Mouse (Mus musculus) ES-Bruce4 (cell line): ENCODE measurements around the gene Ksr2.

Source experiments
- CTCF ChIP-seq: IDR thresholded peaks from one replicate; pipeline ENCODE4 v1.8.1; 2011; ENCODE audit warnings: low read depth, low read length
- EP300 ChIP-seq: IDR thresholded peaks from 2 replicates; pipeline ENCODE4 v1.6.1; 2011; ENCODE audit warnings: low read depth, low read length; ENCODE audit not compliant: insufficient read depth
- POLR2A ChIP-seq: IDR thresholded peaks from one replicate; pipeline ENCODE4 v1.8.1; 2011; ENCODE audit warnings: low read length; ENCODE audit not compliant: insufficient read depth

DNA sequence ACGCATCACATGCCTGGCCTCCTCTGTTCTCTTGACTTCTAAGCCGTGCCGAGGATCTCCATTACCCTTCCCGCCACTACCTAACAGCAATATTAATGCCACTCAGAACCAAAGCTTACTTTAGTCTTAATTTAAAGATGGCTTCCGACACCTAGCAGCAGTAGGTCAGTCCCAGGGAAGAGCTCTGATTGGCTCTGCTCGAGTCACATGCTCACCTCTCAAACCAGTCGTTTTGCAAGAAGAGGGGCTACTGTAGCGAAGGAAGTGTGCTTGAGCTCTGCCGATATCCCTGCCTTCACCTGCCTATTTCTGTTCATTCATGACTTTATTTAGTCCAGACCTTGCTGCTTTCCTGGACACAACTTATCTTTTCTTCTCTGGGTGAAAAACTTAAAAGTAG is 410.0 kb downstream of the Ksr2 start:
- TF ChIP-seq CTCF (no peak), EP300 (no peak), POLR2A (no peak)
